Mouse (Mus musculus): ENCODE results near the gene Fam208b.
"Not testable (repeated sequence)": the region's sequence is repeated elsewhere in the genome, so short reads cannot be mapped to it uniquely, and the experiment has no call there.

The Fam208b gene

GRCm38 (mm10) chr13:3563130-3563529 is 47.8 kb downstream of the Fam208b start:
- DNase-seq (ENCODE audit: low spot score in 2 of 2): no peak

GRCm38 (mm10) chr13:3547856-3548255 is 63.1 kb downstream of the Fam208b start:
- DNase-seq (ENCODE audit: low spot score in 2 of 2): no peak

GRCm38 (mm10) chr13:3547410-3547809 is 63.5 kb downstream of the Fam208b start:
- no peak for DNase-seq (ENCODE audit: low spot score in 2 of 2)

- DNase-seq (ENCODE audit: low spot score in 2 of 2): no peak
Measured at GRCm38 (mm10) chr13:3544925-3545324, 66.0 kb downstream of the Fam208b start.

- no peak for DNase-seq (ENCODE audit: low spot score in 2 of 2)
Measured at GRCm38 (mm10) chr13:3544077-3544874, 66.6 kb downstream of the Fam208b start.

- no peak for DNase-seq (ENCODE audit: low spot score in 2 of 2)
Measured at GRCm38 (mm10) chr13:3541159-3541782, 69.6 kb downstream of the Fam208b start.

GRCm38 (mm10) chr13:3540166-3540565 is 70.7 kb downstream of the Fam208b start:
- no peak for DNase-seq (ENCODE audit: low spot score in 2 of 2)

- no peak for DNase-seq (ENCODE audit: low spot score in 2 of 2)
Measured at GRCm38 (mm10) chr13:3538969-3539562, 71.8 kb downstream of the Fam208b start.

GRCm38 (mm10) chr13:3538223-3538968 is 72.5 kb downstream of the Fam208b start:
- peak; percentile 50 to 71 for DNase-seq (ENCODE audit: low spot score in 2 of 2)

GRCm38 (mm10) chr13:3537594-3538222 is 73.2 kb downstream of the Fam208b start, which contains the start of gene Gdi2:
Gene Gdi2 (plus strand): TSS chr13:3538063.
- DNase-seq (ENCODE audit: low spot score in 2 of 2): peak; percentile 89 to 92

- no peak for DNase-seq (ENCODE audit: low spot score in 2 of 2)
Measured at GRCm38 (mm10) chr13:3534146-3534545, 76.8 kb downstream of the Fam208b start.

- no peak for DNase-seq (ENCODE audit: low spot score in 2 of 2)
Measured at GRCm38 (mm10) chr13:3532451-3532850, 78.5 kb downstream of the Fam208b start.

- DNase-seq (ENCODE audit: low spot score in 2 of 2): no peak
Measured at GRCm38 (mm10) chr13:3531692-3532320, 79.1 kb downstream of the Fam208b start.

GRCm38 (mm10) chr13:3531176-3531575 is 79.7 kb downstream of the Fam208b start:
- not testable (repeated sequence) for DNase-seq (ENCODE audit: low spot score in 2 of 2)

- no peak for DNase-seq (ENCODE audit: low spot score in 2 of 2)
Measured at GRCm38 (mm10) chr13:3530451-3530850, 80.5 kb downstream of the Fam208b start.

- DNase-seq (ENCODE audit: low spot score in 2 of 2): no peak
Measured at GRCm38 (mm10) chr13:3526328-3526727, 84.6 kb downstream of the Fam208b start.

GRCm38 (mm10) chr13:3525611-3526051 is 85.3 kb downstream of the Fam208b start:
- no peak for DNase-seq (ENCODE audit: low spot score in 2 of 2)

GRCm38 (mm10) chr13:3523946-3524345 is 87.0 kb downstream of the Fam208b start:
- DNase-seq (ENCODE audit: low spot score in 2 of 2): no peak

- DNase-seq (ENCODE audit: low spot score in 2 of 2): no peak
Measured at GRCm38 (mm10) chr13:3523459-3523858, 87.4 kb downstream of the Fam208b start.

- not testable (repeated sequence) for DNase-seq (ENCODE audit: low spot score in 2 of 2)
Measured at GRCm38 (mm10) chr13:3519994-3520393, 90.9 kb downstream of the Fam208b start.

- DNase-seq (ENCODE audit: low spot score in 2 of 2): not testable (repeated sequence)
Measured at GRCm38 (mm10) chr13:3519357-3519756, 91.6 kb downstream of the Fam208b start.
